Mouse (Mus musculus) natural killer cell, adult 2 months (primary cell): ENCODE measurements around the gene Serpina1c.
"Not testable (repeated sequence)": the region's sequence is repeated elsewhere in the genome, so short reads cannot be mapped to it uniquely, and the experiment has no call there.

Experiments
- DNase-seq, 2 experiments: peaks; one replicate each; pipeline ENCODE4 v3.0.0; 2022; ENCODE audit warnings: low spot score in 2 of 2

Gene Serpina1c

DNA sequence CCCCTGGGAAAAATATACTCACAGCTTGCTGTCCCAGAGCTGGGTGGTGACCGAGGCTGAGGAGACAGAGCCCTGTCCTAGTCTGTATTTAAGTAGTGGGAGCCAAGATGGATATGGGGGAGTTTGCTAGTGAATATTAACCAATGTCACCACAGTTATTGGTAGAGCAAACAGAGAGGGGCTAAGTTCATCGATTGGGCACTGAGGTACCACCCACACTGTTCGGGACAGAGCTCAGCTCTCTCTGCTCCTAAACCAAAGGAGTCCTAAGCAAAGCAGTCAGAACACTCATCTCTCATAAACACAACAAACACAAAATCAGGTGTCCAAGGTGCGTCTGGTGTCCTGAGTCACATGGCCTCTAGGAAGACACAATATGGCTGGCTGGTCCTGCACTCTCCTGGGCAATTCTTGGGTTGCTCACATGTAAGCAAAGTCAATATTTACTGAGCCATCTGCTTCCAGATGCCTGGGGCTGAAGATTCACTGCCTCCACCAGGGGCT is at the start of gene Serpina1c:
TSS of gene Serpina1c (minus strand) at position 51 of the 504 bp plus-strand sequence.
- not testable (repeated sequence) for DNase-seq

GRCm38 (mm10) chr12:103952972-103953371 is 48.3 kb upstream of the Serpina1c start:
- not testable (repeated sequence) for DNase-seq

GRCm38 (mm10) chr12:103946243-103946642 is 41.6 kb upstream of the Serpina1c start:
- no peak for DNase-seq

- not testable (repeated sequence) for DNase-seq
Observed at GRCm38 (mm10) chr12:103909181-103909580, 4.5 kb upstream of the Serpina1c start.

DNA sequence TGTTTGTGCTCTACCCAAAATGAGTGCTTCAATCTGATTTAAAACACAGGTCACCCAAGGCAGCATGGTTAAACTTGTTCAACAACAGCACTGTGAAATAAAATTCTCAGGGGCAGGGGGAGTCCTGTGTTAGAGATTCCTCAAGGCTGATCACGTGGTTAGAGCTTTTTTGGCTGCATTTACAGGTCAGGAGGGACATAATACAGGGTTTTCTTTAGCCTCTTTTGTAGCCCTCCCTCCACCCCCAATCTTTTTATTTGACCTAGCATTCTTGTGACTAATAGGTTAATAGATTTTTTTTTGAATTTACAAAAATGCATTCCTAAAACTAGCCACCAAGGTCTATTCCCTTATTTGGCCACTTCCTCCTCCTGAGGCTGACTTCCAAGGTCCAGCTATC is 3.1 kb upstream of the Serpina1c start:
- not testable (repeated sequence) for DNase-seq

DNA sequence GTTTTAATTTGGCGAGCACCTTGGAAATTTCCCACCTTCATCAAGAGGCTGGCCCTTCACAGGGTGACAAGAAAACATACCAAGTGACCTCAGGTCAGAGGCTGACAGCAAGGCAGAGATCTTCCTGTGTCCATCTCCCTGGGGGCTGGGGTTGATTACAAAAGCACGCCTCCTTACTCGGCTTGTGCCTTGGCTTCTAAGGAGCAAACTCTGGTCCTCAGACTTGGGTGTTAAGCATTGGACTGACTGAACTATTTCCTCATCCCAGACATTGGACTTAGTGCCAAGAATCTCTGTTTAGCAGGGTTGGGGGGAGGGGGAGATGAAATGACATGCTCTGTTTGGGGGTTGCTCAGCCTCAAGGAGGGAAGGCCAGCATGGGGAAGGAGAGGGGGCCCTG is 2.8 kb downstream of the Serpina1c start:
- not testable (repeated sequence) for DNase-seq

DNA sequence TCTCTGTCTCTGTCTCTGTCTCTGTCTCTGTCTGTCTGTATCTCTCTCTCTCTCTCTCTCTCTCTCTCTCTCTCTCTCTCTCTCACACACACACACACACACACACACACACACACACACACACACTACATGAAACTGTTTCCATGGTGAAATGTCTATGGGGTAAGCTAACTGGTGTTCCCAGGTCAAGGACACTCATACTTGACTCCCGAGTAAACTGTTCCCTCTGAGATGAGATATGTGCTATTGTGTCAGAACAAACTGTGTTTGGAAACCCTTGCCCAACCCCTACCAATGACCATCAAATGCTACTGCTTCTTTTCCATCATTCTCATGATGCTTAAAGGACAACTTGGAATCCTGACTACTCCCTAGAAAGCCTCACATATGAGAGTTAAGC is 37.8 kb downstream of the Serpina1c start:
- DNase-seq = not testable (repeated sequence)

GRCm38 (mm10) chr12:103863101-103863974 is 41.3 kb downstream of the Serpina1c start, which contains the start of gene Serpina1a:
Serpina1a (minus strand) TSS chr12:103863562.
- DNase-seq = not testable (repeated sequence)

DNA sequence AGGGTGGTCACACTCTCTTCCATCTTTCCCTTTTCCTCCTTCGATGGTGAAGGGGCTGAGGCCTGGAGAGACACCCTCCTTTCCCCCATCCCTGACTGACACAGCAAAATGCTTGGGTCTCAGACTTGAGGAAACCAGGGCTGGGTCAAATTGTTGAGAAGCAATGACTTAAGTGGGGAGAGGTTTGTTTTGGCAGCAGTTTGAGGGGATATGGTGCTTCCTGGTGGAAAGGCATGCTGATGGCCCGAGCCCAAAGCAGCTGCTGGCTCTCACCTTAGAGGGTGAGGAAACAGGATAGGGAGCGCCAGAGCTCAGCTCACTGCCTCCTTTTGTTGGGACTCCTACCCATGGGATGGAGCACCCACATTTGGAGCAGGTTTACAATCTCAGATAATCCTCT is 43.7 kb downstream of the Serpina1c start:
- DNase-seq = no peak

- DNase-seq = not testable (repeated sequence)
Observed at GRCm38 (mm10) chr12:103860571-103860970, 44.1 kb downstream of the Serpina1c start.

DNA sequence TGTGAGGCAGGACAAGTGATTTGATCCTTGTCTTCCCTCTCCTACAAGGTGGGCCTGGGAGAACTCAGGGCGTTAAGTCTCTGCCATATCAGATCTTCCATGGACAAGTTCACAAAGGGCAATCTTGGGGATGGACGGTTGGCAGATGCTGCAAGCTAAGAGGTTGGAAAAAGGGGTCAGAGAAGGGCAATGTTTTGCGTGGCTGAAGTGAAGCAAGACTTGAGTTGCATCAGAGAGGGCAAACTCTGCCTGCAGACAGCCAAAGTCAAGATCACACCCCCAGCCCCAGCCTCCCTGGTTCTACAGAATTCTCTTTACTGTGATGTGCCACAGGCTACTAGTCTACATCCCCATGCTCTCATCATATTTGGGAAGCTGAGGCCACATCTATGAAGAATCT is 45.1 kb downstream of the Serpina1c start:
- not testable (repeated sequence) for DNase-seq

- DNase-seq = not testable (repeated sequence)
Observed at GRCm38 (mm10) chr12:103853032-103853431, 51.7 kb downstream of the Serpina1c start.
